Mouse (Mus musculus) cortical plate, adult 2 months (tissue): Measurements from ENCODE around the gene Nfkb1.

Experiments used
- CTCF ChIP-seq: fragments of 200-500 bp; IDR thresholded peaks from 2 replicates; pipeline ENCODE4 v1.5.1; 2011; ENCODE audit warnings: mild to moderate bottlenecking, control low read depth, low read length; ENCODE audit not compliant: insufficient read depth; ENCODE audit errors: extremely low read depth
- POLR2A ChIP-seq: fragments of 200-500 bp; IDR thresholded peaks from 2 replicates; pipeline ENCODE4 v1.6.1; 2011; ENCODE audit warnings: mild to moderate bottlenecking, low read length, control low read depth; ENCODE audit not compliant: insufficient read depth; ENCODE audit errors: extremely low read depth

- TF ChIP-seq POLR2A (no peak), CTCF (no peak)
Observed at GRCm38 (mm10) chr3:135614376-135614775, 77.0 kb downstream of the Nfkb1 start.
